Mouse (Mus musculus): ENCODE results near the gene Gm26566. TPM values are rescaled to one million over a fixed set of nuclear protein-coding genes. Genes with fewer than 3 reads are reported as not detected.

The Gm26566 gene
- 1.2 and 1.6 TPM in 2 replicates for polyA plus RNA-seq (2015; fragmentation: Nextera tagmentation; extraction: Ambion mirVana)

- Histone ChIP-seq H3K4me2 (peak within 1 kb of the TSS; percentile 51), H3K9ac (peak within 1 kb of the TSS; percentile 99), H3K27ac (peak within 1 kb of the TSS; percentile 98), H3K4me1 (peaks cover 35% of the 10 kb centered on the region), H3K4me3 (peak within 1 kb of the TSS; percentile 98), H3K36me3 (replicated peaks) (0 out of 2 replicates have a peak, but pooled peaks cover 3% of the 10 kb centered on the region), H3K9me3 (no peaks in the 10 kb centered on the region), H3K27me3 (replicated peaks) (no peaks in the 10 kb centered on the region)
- WGBS, result under 1% methylated on average over 81 of the region's 82 CpGs
- ATAC-seq (replicated peaks), result peak; percentile 99
Observed at GRCm38 (mm10) chr4:88721791-88722721, at the start of gene Gm26566, which contains the start of gene Klhl9. TSS of gene Gm26566 (plus strand) at chr4:88721805. TSS of gene Klhl9 (minus strand) at chr4:88722465.

DNA sequence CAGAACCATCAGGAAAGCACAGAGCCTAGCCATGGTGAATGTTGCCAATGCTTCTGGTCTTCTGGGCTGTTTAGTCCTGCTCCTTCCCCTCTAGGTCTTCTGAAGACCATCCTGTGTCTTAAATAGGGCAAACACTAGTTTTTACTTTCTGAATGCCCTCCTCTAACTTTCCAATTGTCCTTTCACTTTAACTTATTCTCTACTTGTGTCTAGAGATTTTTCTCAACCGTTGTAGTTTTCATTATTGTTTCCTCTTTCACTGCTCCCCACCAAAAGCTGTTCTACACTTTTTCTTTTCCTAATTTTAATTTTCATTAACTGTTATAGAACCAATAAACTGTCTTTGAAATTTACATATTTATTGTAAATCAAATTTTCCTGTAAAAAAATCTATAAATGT, 44.8 kb upstream of the Gm26566 start, which contains the start of gene Ifna16:
Gene Ifna16, minus strand, starts transcription at position 101 of the 400 bp plus-strand sequence.
- H3K36me3 ChIP-seq (replicated peaks), result no peaks in the 10 kb centered on the region
- no peak within 1 kb of the TSS for H3K4me3 ChIP-seq
- no peak within 1 kb of the TSS for H3K4me2 ChIP-seq
- H3K27me3 ChIP-seq (replicated peaks), result no peaks in the 10 kb centered on the region
- no peak for ATAC-seq (replicated peaks)
- H3K9me3 ChIP-seq, result no peaks in the 10 kb centered on the region
- H3K4me1 ChIP-seq, result no peaks in the 10 kb centered on the region
- no peak within 1 kb of the TSS for H3K9ac ChIP-seq
- 82% methylated on average over 1 of the region's 1 CpGs for WGBS
- no peak within 1 kb of the TSS for H3K27ac ChIP-seq

GRCm38 (mm10) chr4:88680362-88680761, 41.2 kb upstream of the Gm26566 start:
- no peaks in the 10 kb centered on the region for H3K36me3 ChIP-seq (replicated peaks)
- H3K9ac ChIP-seq, result no peak overlapping the region
- H3K9me3 ChIP-seq, result no peaks in the 10 kb centered on the region
- no peak overlapping the region for H3K4me2 ChIP-seq
- no peaks in the 10 kb centered on the region for H3K27me3 ChIP-seq (replicated peaks)
- no peak for ATAC-seq (replicated peaks)
- H3K4me3 ChIP-seq, result no peak overlapping the region
- H3K27ac ChIP-seq, result no peak overlapping the region
- 48% methylated on average over 8 of the region's 8 CpGs for WGBS
- no peaks in the 10 kb centered on the region for H3K4me1 ChIP-seq

DNA sequence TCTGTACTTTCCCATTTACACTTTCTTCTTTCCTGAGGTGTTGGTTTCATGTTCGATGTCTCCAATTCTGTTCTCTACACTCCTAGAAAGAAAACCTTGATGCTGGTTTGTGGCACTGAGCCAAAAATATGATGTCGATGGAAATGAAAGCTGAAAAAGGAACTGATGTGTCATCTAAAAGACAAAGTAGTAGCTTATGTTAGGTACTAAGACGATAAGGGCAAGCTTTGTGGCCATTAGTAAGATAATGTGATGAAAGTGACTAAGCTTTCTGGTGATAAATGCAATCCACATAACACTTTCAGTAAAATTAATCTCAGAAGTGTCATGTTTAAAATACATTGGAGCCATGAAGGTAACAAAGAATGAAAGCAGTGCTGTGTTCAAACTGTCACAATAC, 40.3 kb upstream of the Gm26566 start:
- no peak for ATAC-seq (replicated peaks)
- no peaks in the 10 kb centered on the region for H3K27me3 ChIP-seq (replicated peaks)
- WGBS, result 75% methylated on average over 3 of the region's 3 CpGs

GRCm38 (mm10) chr4:88683812-88684211, 37.8 kb upstream of the Gm26566 start, which contains the start of gene Ifna2:
TSS of gene Ifna2 (minus strand) at chr4:88683912.
- Histone ChIP-seq H3K4me1 (no peaks in the 10 kb centered on the region), H3K4me3 (no peak within 1 kb of the TSS), H3K9me3 (no peaks in the 10 kb centered on the region), H3K27me3 (replicated peaks) (no peaks in the 10 kb centered on the region), H3K9ac (no peak within 1 kb of the TSS), H3K36me3 (replicated peaks) (no peaks in the 10 kb centered on the region), H3K4me2 (no peak within 1 kb of the TSS), H3K27ac (no peak within 1 kb of the TSS)
- no peak for ATAC-seq (replicated peaks)
- 94% methylated on average over 1 of the region's 1 CpGs for WGBS

More for the DNA sequence above, 40.3 kb upstream of the Gm26566 start:
- Histone ChIP-seq H3K9ac (no peak overlapping the region), H3K36me3 (replicated peaks) (no peaks in the 10 kb centered on the region), H3K4me3 (no peak overlapping the region), H3K4me2 (no peak overlapping the region), H3K9me3 (no peaks in the 10 kb centered on the region), H3K27ac (no peak overlapping the region), H3K4me1 (no peaks in the 10 kb centered on the region)

DNA sequence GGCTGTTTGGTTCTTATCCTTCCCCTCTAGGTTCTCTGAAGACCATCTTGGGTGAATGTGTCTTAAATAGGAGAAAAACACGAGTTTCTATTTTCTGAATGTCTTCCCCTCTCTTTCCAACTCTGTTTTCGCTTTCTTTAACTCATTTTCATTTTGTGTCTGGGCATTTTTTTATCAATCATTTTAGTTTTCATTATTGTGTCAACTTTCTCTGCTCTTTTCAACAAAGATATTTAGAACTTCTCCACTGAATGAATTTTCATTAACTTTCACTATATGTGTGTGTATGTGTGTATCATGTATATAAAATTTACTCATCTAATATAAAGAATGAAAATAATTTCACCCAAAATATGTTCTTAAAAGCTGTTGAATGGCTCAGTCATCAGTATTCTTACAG, 30.3 kb upstream of the Gm26566 start, which contains the start of gene Ifnab:
Gene Ifnab, minus strand, starts transcription at position 101 of the 400 bp plus-strand sequence.
- 69% methylated on average over 2 of the region's 2 CpGs for WGBS
- no peaks in the 10 kb centered on the region for H3K4me1 ChIP-seq
- H3K4me2 ChIP-seq, result no peak within 1 kb of the TSS
- ATAC-seq (replicated peaks), result no peak
- H3K9ac ChIP-seq, result no peak within 1 kb of the TSS
- H3K36me3 ChIP-seq (replicated peaks), result no peaks in the 10 kb centered on the region
- no peak within 1 kb of the TSS for H3K27ac ChIP-seq
- H3K9me3 ChIP-seq, result no peaks in the 10 kb centered on the region
- no peaks in the 10 kb centered on the region for H3K27me3 ChIP-seq (replicated peaks)
- no peak within 1 kb of the TSS for H3K4me3 ChIP-seq

- no peak for ATAC-seq (replicated peaks)
- Histone ChIP-seq H3K9me3 (no peaks in the 10 kb centered on the region), H3K36me3 (replicated peaks) (no peaks in the 10 kb centered on the region), H3K9ac (no peak overlapping the region), H3K27me3 (replicated peaks) (no peaks in the 10 kb centered on the region), H3K27ac (no peak overlapping the region), H3K4me3 (no peak overlapping the region), H3K4me1 (no peaks in the 10 kb centered on the region), H3K4me2 (no peak overlapping the region)
- WGBS, result 93% methylated on average over 1 of the region's 1 CpGs
Observed at GRCm38 (mm10) chr4:88692537-88692936, 29.1 kb upstream of the Gm26566 start.

- H3K4me2 ChIP-seq, result no peak overlapping the region
- ATAC-seq (replicated peaks), result no peak
- H3K9me3 ChIP-seq, result no peaks in the 10 kb centered on the region
- no peaks in the 10 kb centered on the region for H3K36me3 ChIP-seq (replicated peaks)
- no peak overlapping the region for H3K27ac ChIP-seq
- 89% methylated on average over 2 of the region's 2 CpGs for WGBS
- no peaks in the 10 kb centered on the region for H3K4me1 ChIP-seq
- H3K27me3 ChIP-seq (replicated peaks), result no peaks in the 10 kb centered on the region
- H3K4me3 ChIP-seq, result no peak overlapping the region
- H3K9ac ChIP-seq, result no peak overlapping the region
Observed at GRCm38 (mm10) chr4:88693392-88693791, 28.2 kb upstream of the Gm26566 start.

GRCm38 (mm10) chr4:88696237-88696884, 25.2 kb upstream of the Gm26566 start:
- no peaks in the 10 kb centered on the region for H3K4me1 ChIP-seq
- no peak overlapping the region for H3K4me2 ChIP-seq
- H3K9ac ChIP-seq, result no peak overlapping the region
- no peak overlapping the region for H3K27ac ChIP-seq
- H3K27me3 ChIP-seq (replicated peaks), result no peaks in the 10 kb centered on the region
- no peaks in the 10 kb centered on the region for H3K36me3 ChIP-seq (replicated peaks)
- H3K9me3 ChIP-seq, result no peaks in the 10 kb centered on the region
- WGBS, result 23% methylated on average over 3 of the region's 3 CpGs
- no peak overlapping the region for H3K4me3 ChIP-seq
- peak; percentile 82 for ATAC-seq (replicated peaks)

DNA sequence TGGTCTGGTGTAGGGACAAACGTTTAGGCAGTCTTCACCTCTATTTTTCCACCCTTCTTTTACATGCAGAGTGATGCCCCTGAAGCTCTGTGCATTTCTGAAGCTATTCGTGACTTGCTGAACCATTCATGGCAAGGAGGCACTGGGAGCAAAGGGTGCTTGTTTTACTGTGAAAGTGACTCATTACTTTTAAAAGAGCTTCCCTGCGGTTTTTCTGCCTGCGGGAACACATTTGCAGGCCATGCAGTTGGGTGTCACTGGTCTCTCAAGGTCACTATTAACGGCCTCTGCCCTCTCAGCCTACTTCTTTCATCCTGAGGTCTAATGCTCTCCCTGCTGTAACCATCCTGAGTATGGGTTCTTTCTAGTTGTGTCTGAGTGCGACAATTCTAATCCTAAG, 24.5 kb upstream of the Gm26566 start:
- no peaks in the 10 kb centered on the region for H3K36me3 ChIP-seq (replicated peaks)
- H3K4me1 ChIP-seq, result no peaks in the 10 kb centered on the region
- H3K4me2 ChIP-seq, result no peak overlapping the region
- no peak overlapping the region for H3K4me3 ChIP-seq
- H3K27me3 ChIP-seq (replicated peaks), result no peaks in the 10 kb centered on the region
- H3K9ac ChIP-seq, result no peak overlapping the region
- 60% methylated on average over 6 of the region's 6 CpGs for WGBS
- no peak for ATAC-seq (replicated peaks)
- H3K27ac ChIP-seq, result no peak overlapping the region
- no peaks in the 10 kb centered on the region for H3K9me3 ChIP-seq

GRCm38 (mm10) chr4:88697753-88698152, 23.9 kb upstream of the Gm26566 start:
- H3K4me2 ChIP-seq, result no peak overlapping the region

DNA sequence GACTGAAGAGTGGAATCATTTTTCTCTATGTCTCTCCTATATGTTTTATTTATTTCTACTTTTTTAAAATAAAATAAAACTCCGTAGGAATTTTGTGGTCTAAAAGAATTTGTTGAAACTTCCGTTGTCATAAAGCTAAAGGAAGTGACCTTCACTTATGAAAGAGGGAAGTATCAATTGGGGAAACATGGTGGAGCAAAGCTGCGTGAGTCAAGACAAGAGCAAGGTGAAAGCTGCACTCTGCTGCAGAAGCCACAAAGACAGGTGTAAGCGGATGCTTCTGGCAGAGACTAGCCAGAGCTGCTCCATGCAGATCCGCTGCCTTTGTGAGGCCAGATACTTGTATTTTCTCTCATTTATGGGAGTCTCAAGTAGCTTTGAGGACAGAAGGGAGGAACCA, 22.8 kb upstream of the Gm26566 start:
- no peaks in the 10 kb centered on the region for H3K4me1 ChIP-seq
- H3K27ac ChIP-seq, result no peak overlapping the region
- no peaks in the 10 kb centered on the region for H3K36me3 ChIP-seq (replicated peaks)
- no peak overlapping the region for H3K4me3 ChIP-seq
- no peak for ATAC-seq (replicated peaks)
- H3K4me2 ChIP-seq, result no peak overlapping the region
- no peak overlapping the region for H3K9ac ChIP-seq
- H3K9me3 ChIP-seq, result no peaks in the 10 kb centered on the region
- H3K27me3 ChIP-seq (replicated peaks), result no peaks in the 10 kb centered on the region
- 85% methylated on average over 5 of the region's 5 CpGs for WGBS

More at GRCm38 (mm10) chr4:88697753-88698152, 23.9 kb upstream of the Gm26566 start:
- H3K9me3 ChIP-seq, result no peaks in the 10 kb centered on the region
- no peak overlapping the region for H3K9ac ChIP-seq
- 79% methylated on average over 4 of the region's 4 CpGs for WGBS
- no peaks in the 10 kb centered on the region for H3K27me3 ChIP-seq (replicated peaks)
- H3K4me3 ChIP-seq, result no peak overlapping the region
- no peaks in the 10 kb centered on the region for H3K36me3 ChIP-seq (replicated peaks)
- no peak for ATAC-seq (replicated peaks)
- no peaks in the 10 kb centered on the region for H3K4me1 ChIP-seq
- no peak overlapping the region for H3K27ac ChIP-seq
